Mouse (Mus musculus) ovary, adult 2 months (tissue): ENCODE data around the gene Zfp212. TPM values are rescaled to one million over a fixed set of nuclear protein-coding genes. Genes with fewer than 3 reads are reported as not detected.

ENCODE experiments used
- polyA plus RNA-seq: library from polyadenylated mRNA; depleted of rRNA; stranded (reverse); fragments of >200 nt; gene quantifications from 2 replicates; pipeline ENCODE4 v1.2.3, GENCODE M21; 2012; rRNA removed

Zfp212 gene
- polyA plus RNA-seq: 16.9 TPM in 2 replicates

DNA sequence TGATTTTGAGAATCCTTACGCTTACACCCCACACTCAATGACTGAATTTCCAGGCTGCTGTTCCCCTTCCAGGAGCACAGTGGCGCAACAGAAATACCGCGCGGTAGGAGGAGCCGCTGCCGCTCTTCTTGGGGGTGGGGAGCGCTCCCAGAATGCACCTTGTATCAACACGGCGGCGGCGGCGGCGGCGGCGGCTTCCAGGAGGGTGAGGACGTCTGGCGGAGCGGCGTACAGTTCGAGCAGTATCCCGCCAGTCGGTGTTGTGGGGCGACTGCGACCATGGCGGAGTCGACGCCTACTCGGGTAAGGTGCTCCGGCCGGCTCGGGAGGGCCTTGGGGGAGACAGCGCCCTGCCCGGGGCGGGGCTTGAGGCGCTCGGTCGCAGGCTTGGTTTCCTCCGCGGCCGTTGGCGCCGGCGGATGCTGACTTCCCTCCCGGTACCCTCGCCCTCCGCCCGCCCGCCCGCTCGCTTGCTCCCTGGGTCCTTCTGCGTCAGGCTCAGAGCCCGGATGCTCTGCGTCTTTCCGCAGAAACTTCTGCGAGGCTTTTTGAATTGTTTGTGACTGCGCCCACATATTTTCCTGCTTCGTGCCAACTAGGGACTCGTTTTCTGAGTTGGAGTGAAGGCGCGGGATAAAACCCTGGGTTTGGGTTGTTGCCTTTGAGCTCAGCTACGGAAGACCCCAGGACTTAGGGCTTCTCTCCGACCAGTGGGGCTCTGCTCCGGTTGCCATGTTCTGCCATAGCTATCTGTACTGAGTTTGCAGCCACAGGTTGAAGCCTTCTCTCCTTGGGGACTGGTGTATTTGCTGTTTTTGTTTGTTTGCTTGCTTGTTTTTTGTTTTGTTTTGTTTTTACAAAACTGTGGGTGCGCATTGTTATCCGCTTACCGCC, at the start of gene Zfp212:
Zfp212 (plus strand) TSS at position 30 of the 894 bp plus-strand sequence.

DNA sequence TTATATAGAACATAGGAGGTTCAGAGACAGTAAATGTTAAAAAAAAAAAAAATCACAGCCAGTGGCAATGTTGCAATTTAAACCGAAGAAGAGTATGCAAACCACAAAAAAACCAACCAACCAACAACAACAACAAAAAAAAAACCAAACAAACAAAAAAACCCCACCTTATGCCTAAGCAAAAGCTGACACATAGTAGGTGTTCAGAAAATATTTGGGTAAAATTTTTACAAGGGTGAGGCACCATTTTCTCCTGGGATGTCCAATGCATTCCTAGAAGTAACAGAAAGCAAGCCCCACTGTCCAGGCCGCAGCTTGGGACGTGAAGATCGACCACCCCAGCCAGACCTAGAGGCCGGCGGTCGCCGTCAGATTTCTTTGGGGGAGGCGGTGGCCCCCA, 43.2 kb upstream of the Zfp212 start, which contains the start of gene Zfp282:
Zfp282 (plus strand) TSS at position 147 of the 400 bp plus-strand sequence.

DNA sequence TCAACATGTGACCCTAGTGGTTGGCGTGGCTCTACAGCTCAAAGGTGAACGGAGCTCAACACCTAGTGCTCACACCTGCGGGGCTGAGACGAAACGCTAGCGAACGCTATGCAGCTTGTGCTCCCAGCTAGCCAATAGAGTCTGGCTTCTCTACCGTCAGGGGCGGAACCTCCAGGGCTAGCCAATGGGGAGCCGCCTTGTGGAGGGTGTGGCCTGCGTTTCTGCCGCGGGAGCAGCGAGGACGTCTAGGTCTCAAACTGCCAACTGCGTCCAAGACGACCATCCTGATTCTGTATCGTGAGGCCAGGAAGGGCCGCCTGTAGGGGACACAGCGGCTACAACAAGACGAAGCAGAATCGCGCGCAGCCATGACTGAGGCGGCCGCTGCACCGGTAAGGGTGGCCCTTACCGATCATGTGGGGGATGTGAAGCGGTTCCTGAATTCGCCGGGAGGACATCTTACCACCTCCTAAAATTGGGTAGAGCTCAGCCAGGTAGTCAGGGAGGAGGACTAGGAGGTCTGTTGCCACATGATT, 33.0 kb downstream of the Zfp212 start, which contains the start of gene Zfp956:
Zfp956 (plus strand) TSS at position 200 of the 536 bp plus-strand sequence.

Other genes starting within 250 kb of the Zfp212 start
- gene Pdia4, start 107.0 kb upstream of the Zfp212 start, polyA plus RNA-seq: 93.9 and 99.0 TPM in 2 replicates
- 1.9 and 2.0 TPM in 2 replicates for gene Zfp786, start 89.6 kb upstream of the Zfp212 start, polyA plus RNA-seq
- 24.3 and 28.0 TPM in 2 replicates for gene Zfp398, start 84.8 kb upstream of the Zfp212 start, polyA plus RNA-seq
- 16.2 and 17.0 TPM in 2 replicates for gene Zfp282, start 43.3 kb upstream of the Zfp212 start, polyA plus RNA-seq
- 24.2 and 26.4 TPM in 2 replicates for gene Zfp956, start 32.9 kb downstream of the Zfp212 start, polyA plus RNA-seq
- gene Zfp777, start 128.4 kb downstream of the Zfp212 start, polyA plus RNA-seq: 29.9 and 30.6 TPM in 2 replicates
- gene Zfp746, start 166.1 kb downstream of the Zfp212 start, polyA plus RNA-seq: 36.0 and 37.1 TPM in 2 replicates